Mouse (Mus musculus): Measurements from ENCODE around the gene Rfx8.

DNA sequence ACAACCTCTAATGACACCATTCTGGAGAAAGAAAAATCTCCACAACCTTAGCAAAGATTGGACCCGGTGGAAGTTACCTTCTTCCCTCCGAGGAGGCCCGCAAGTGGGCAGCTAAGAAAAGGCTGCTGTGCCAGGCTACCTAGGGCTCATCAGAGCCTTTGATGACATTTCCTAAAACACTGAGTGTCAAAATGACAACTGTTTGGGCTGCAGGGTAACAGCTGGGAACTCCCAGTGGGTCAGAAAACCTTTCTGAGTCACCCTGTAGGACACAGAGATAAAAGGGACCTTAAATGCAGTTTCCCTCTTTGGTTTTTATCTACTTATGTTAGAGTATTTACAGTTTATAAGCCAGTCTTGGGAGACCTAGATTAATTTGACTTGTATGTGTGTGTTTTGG, 6.1 kb downstream of the Rfx8 start:
- no peak for TF ChIP-seq CTCF (IDR thresholded peaks at IDR 0.05; ENCODE audit: insufficient read depth, low read length)
- TF ChIP-seq POLR2A (IDR thresholded peaks at IDR 0.05; ENCODE audit: borderline replicate concordance, extremely low read depth, low read depth, low read length), result no peak
